24 mouse cellular contexts compared by ENCODE assay signal in the genomic region with DNA sequence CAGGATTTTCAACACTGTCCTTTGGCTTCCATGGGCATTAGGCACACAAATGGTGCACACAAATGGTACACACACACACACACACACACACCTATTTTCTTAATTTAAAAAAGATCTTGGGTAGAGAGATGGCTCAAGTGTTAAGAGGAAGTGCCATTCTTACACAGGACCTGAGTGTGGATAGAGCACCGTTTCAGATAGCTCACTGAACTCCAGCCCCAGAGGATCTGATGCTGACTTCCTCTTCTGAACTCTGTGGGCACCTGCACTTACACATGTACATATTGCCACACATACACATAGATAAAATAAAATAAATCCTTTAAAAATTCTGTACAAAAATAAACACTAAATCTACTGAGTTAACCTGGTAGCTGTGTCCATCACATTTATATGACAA. TPM values are rescaled to one million over a fixed set of nuclear protein-coding genes. Genes with fewer than 3 reads are reported as not detected.
DNase-seq lines count a peak whose midpoint lies in the region; ATAC-seq and TF ChIP-seq lines count a peak whose summit lies in the region.
"Had no signal": no experiment of that assay in that cellular context is flagged by ENCODE, and none has a peak within 500 bp of the region (broad histone marks: within the 10 kb centered on the region; RNA-seq: fewer than 3 reads in every experiment).

No protein-coding gene starts in this region.

- 0 out of 2 replicates have a peak overlapping the region, but pooled peaks have one; percentile 25 for H3K27ac ChIP-seq in hindbrain, embryonic 15.5 days (replicated peaks)
- no peak overlapping the region for H3K27ac ChIP-seq in hindbrain, embryonic 16.5 days (ENCODE audit: low read depth, low read length)
- H3K27ac ChIP-seq in MEL (ENCODE audit: control insufficient read depth, low read depth, low read length): no peak overlapping the region
- H3K27ac ChIP-seq: embryonic facial prominence, embryonic 12.5 days; forebrain, embryonic 15.5 days; heart, embryonic 10.5 days; heart, embryonic 15.5 days; hindbrain, embryonic 10.5 days; hindbrain, embryonic 14.5 days had no signal

- H3K36me3 ChIP-seq in hindbrain, embryonic 15.5 days: no peaks in the 10 kb centered on the region
- no peaks in the 10 kb centered on the region; the same call in 1 of the 2 replicates for H3K36me3 ChIP-seq in hindbrain, embryonic 16.5 days (ENCODE audit: control insufficient read depth, insufficient read depth, low read length)
- H3K36me3 ChIP-seq in MEL (ENCODE audit: control insufficient read depth in 1 of 2, insufficient read depth in 2 of 2, low read length in 2 of 2): peaks cover 0 to 11% of the 10 kb centered on the region in 2 experiments; a peak in 3 of 4 replicates
- no peaks in the 10 kb centered on the region for H3K36me3 ChIP-seq in splenic B cell, adult 2 months (ENCODE audit: control insufficient read depth, insufficient read depth, low read length, poor library complexity, severe bottlenecking)
- H3K36me3 ChIP-seq: embryonic facial prominence, embryonic 12.5 days; forebrain, embryonic 15.5 days; heart, embryonic 15.5 days had no signal

- H3K4me2 ChIP-seq in hindbrain, embryonic 15.5 days: no peak overlapping the region
- H3K4me2 ChIP-seq in hindbrain, embryonic 16.5 days (ENCODE audit: low read length): no peak overlapping the region
- H3K4me2 ChIP-seq: embryonic facial prominence, embryonic 12.5 days; forebrain, embryonic 15.5 days; heart, embryonic 15.5 days; hindbrain, embryonic 14.5 days had no signal

- no peak for TF ChIP-seq RAD21 in MEL (IDR thresholded peaks at IDR 0.05; ENCODE audit: low read depth, low read length)

- no peak overlapping the region for H3K4me3 ChIP-seq in hindbrain, embryonic 15.5 days
- no peak overlapping the region for H3K4me3 ChIP-seq in hindbrain, embryonic 16.5 days (ENCODE audit: low read length)
- H3K4me3 ChIP-seq in MEL (ENCODE audit: control insufficient read depth in 1 of 2, insufficient read depth in 1 of 2, low read depth in 2 of 2, low read length in 2 of 2): no peak overlapping the region
- H3K4me3 ChIP-seq: embryonic facial prominence, embryonic 12.5 days; forebrain, embryonic 15.5 days; heart, embryonic 10.5 days; heart, embryonic 15.5 days; hindbrain, embryonic 10.5 days had no signal

- no peak for TF ChIP-seq POLR2A in MEL (IDR thresholded peaks at IDR 0.05; ENCODE audit: control insufficient read depth in 1 of 2, insufficient read depth in 1 of 2, low read depth in 1 of 2, low read length in 2 of 2, poor library complexity in 1 of 2)

- peaks cover 11% of the 10 kb centered on the region; the same call in 1 of the 2 replicates for H3K79me2 ChIP-seq in MEL (ENCODE audit: control insufficient read depth, insufficient read depth, low read length, poor library complexity)

- no peaks in the 10 kb centered on the region for H3K27me3 ChIP-seq in hindbrain, embryonic 15.5 days
- no peaks in the 10 kb centered on the region for H3K27me3 ChIP-seq in hindbrain, embryonic 16.5 days (replicated peaks; ENCODE audit: control insufficient read depth, insufficient read depth, low read length)
- no peaks in the 10 kb centered on the region for H3K27me3 ChIP-seq in MEL (ENCODE audit: control insufficient read depth in 1 of 2, insufficient read depth in 2 of 2, low read length in 2 of 2)
- no peaks in the 10 kb centered on the region for H3K27me3 ChIP-seq in splenic B cell, adult 2 months (ENCODE audit: control insufficient read depth, insufficient read depth, low read length, poor library complexity, severe bottlenecking)
- H3K27me3 ChIP-seq: embryonic facial prominence, embryonic 12.5 days; forebrain, embryonic 15.5 days; heart, embryonic 15.5 days; Patski had no signal

- peak in 1 of 2 experiments; percentile 41; a peak in 1 of 4 replicates for TF ChIP-seq EP300 in MEL (IDR thresholded peaks at IDR 0.05; ENCODE audit: low read depth in 1 of 2, low read length in 2 of 2)

- no peaks in the 10 kb centered on the region for H3K4me1 ChIP-seq in hindbrain, embryonic 15.5 days (replicated peaks)
- no peaks in the 10 kb centered on the region for H3K4me1 ChIP-seq in hindbrain, embryonic 16.5 days (ENCODE audit: control insufficient read depth, insufficient read depth, low read depth, low read length)
- H3K4me1 ChIP-seq in MEL (ENCODE audit: control insufficient read depth in 1 of 2, insufficient read depth in 2 of 2, low read length in 2 of 2): peaks cover 2 to 5% of the 10 kb centered on the region in 2 experiments; a peak in 2 of 4 replicates
- H3K4me1 ChIP-seq: embryonic facial prominence, embryonic 12.5 days; forebrain, embryonic 15.5 days; heart, embryonic 10.5 days; hindbrain, embryonic 10.5 days had no signal

- ATAC-seq in hindbrain, embryonic 15.5 days (ENCODE audit: low FRiP score, low read depth): no peak
- ATAC-seq in hindbrain, embryonic 16.5 days: no peak
- ATAC-seq in granulocyte monocyte progenitor cell, adult 5-6 weeks (replicated peaks; ENCODE audit: poor library complexity, severe bottlenecking): peak; percentile 99
- ATAC-seq: activated CD4-positive, CD25-positive, alpha-beta regulatory T cell, adult 4 months; forebrain, embryonic 15.5 days; inflammation-experienced regulatory T-cells, adult 6 months; intestine, postnatal 0 days; Patski had no signal

- H3K9me3 ChIP-seq in hindbrain, embryonic 15.5 days: no peaks in the 10 kb centered on the region
- H3K9me3 ChIP-seq in hindbrain, embryonic 16.5 days (ENCODE audit: control insufficient read depth, low read length): no peaks in the 10 kb centered on the region
- no peaks in the 10 kb centered on the region for H3K9me3 ChIP-seq in MEL (replicated peaks; ENCODE audit: insufficient read depth, low read length)
- H3K9me3 ChIP-seq: embryonic facial prominence, embryonic 12.5 days; forebrain, embryonic 15.5 days; G1E; heart, embryonic 10.5 days; heart, embryonic 15.5 days had no signal

- no peak for TF ChIP-seq CTCF in MEL (IDR thresholded peaks at IDR 0.05 in 2 of 3, conservative IDR thresholded peaks at IDR 0.05 in 1 of 3; ENCODE audit: control insufficient read depth in 1 of 3, insufficient read depth in 1 of 3, low read depth in 2 of 3, low read length in 3 of 3, poor library complexity in 1 of 3, severe bottlenecking in 1 of 3)

- H3K9ac ChIP-seq in hindbrain, embryonic 15.5 days: no peak overlapping the region
- no peak overlapping the region for H3K9ac ChIP-seq in hindbrain, embryonic 16.5 days (ENCODE audit: low read depth, low read length)
- H3K9ac ChIP-seq in MEL (ENCODE audit: control insufficient read depth, low read depth, low read length, poor library complexity, severe bottlenecking): no peak overlapping the region
- H3K9ac ChIP-seq: embryonic facial prominence, embryonic 12.5 days; forebrain, embryonic 15.5 days; heart, embryonic 15.5 days; hindbrain, embryonic 14.5 days had no signal

- DNase-seq in MEL (ENCODE audit: low read depth, low spot score): peak; percentile 84
- peak; percentile 37 for DNase-seq in splenic B cell, adult 2 months (ENCODE audit: low read depth, low spot score)
- no peak for DNase-seq in kidney, postnatal 4 days
- no peak for DNase-seq in gastrocnemius, postnatal 25 days
- no peak for DNase-seq in retina, postnatal 1 day
- DNase-seq: adrenal gland, postnatal 25 days; cerebellum, adult 2 months; cerebellum, postnatal 14 days; gastrocnemius, postnatal 10 days; heart, postnatal 14 days had no signal

- 81% methylated on average over 1 of the region's 1 CpGs for WGBS in hindbrain, embryonic 15.5 days
- 79% methylated on average over 1 of the region's 1 CpGs for WGBS in hindbrain, embryonic 16.5 days

TF ChIP-seq in MEL, 35 proteins besides CTCF, POLR2A, EP300 and RAD21:
- TF ChIP-seq ZNF384 (IDR thresholded peaks at IDR 0.05; ENCODE audit: low read depth, low read length): no peak
- 0 out of 2 replicates have a peak, but pooled peaks have one; percentile 42 for TF ChIP-seq RCOR1 (IDR thresholded peaks at IDR 0.05; ENCODE audit: low read depth, low read length)
TF ChIP-seq in MEL: peak in this region for 1.

RNA-seq across cellular contexts. Expression of a gene that starts 11.1 kb away (rescaled TPM):
- 6.8 TPM in 2 replicates for polyA plus RNA-seq in hindbrain, embryonic 15.5 days (2015; fragmentation: Nextera tagmentation; extraction: Ambion mirVana)
- polyA plus RNA-seq in hindbrain, embryonic 16.5 days (2015; fragmentation: Nextera tagmentation; extraction: Ambion mirVana): 5.3 and 6.7 TPM in 2 replicates
- 3.9 and 5.2 TPM in 2 replicates for total RNA-seq in MEL (2012; rRNA removed)
- polyA plus RNA-seq in MEL (2012; ENCODE audit: insufficient read depth in 1 of 2, insufficient read length in 2 of 2, low read depth in 1 of 2, low replicate concordance in 2 of 2, missing spikeins in 1 of 2): 10 to 100 TPM in 1 of 2 experiments, not detected in 1; 14.5 TPM
- 44.6 and 49.0 TPM in 2 replicates for total RNA-seq in granulocyte monocyte progenitor cell, adult 5-6 weeks (2014; fragmentation: Nextera tagmentation)
- total RNA-seq in granulocyte monocyte progenitor cell, adult 5-6 weeks (2017): 14.3 and 15.9 TPM in 2 replicates
- 10 to 100 TPM; 45.2 to 46.6 TPM for total RNA-seq in gastrocnemius, postnatal 25 days (2021)

RNA-seq across cellular contexts. Expression of a gene that starts 44.2 kb away (rescaled TPM):
- polyA plus RNA-seq in hindbrain, embryonic 15.5 days (2015; fragmentation: Nextera tagmentation; extraction: Ambion mirVana): 0.64 and 0.69 TPM in 2 replicates
- polyA plus RNA-seq in hindbrain, embryonic 16.5 days (2015; fragmentation: Nextera tagmentation; extraction: Ambion mirVana): 0.69 and 0.84 TPM in 2 replicates
- not detected in 2 replicates for total RNA-seq in MEL (2012; rRNA removed)
- not detected for polyA plus RNA-seq in MEL (2012; ENCODE audit: insufficient read depth in 1 of 2, insufficient read length in 2 of 2, low read depth in 1 of 2, low replicate concordance in 2 of 2, missing spikeins in 1 of 2)
- 6.1 TPM in 1 of 2 replicates, not detected in the other for total RNA-seq in granulocyte monocyte progenitor cell, adult 5-6 weeks (2014; fragmentation: Nextera tagmentation)
- 2.0 and 2.8 TPM in 2 replicates for total RNA-seq in granulocyte monocyte progenitor cell, adult 5-6 weeks (2017)
- total RNA-seq in gastrocnemius, postnatal 25 days (2021): under 1 TPM; 0.27 to 0.36 TPM
- polyA plus RNA-seq: G1E had no signal

Comparison
In these comparisons a context has a peak if more than half of its experiments do, and no peak if none do; other contexts are left out.
1. DNase-seq: peak in MEL (single experiment) and splenic B cell, adult 2 months (single experiment); none in kidney, postnatal 4 days (0 of 2), gastrocnemius, postnatal 25 days (single experiment) and retina, postnatal 1 day (single experiment).